Mouse (Mus musculus) kidney, embryonic 14.5 days (tissue): Measurements from ENCODE around the gene Gpr137c. TPM values are rescaled to one million over a fixed set of nuclear protein-coding genes. Genes with fewer than 3 reads are reported as not detected.
A peak's percentile ranks its signal among the peaks of the same experiment; 100 is the strongest.

Experiments
- ATAC-seq: fragments of 200-750 bp; cut with Nextera tagmentation; 2 replicates; pipeline ENCODE4 v1.8.0; 2017; ENCODE audit warnings: moderate number of reproducible peaks, mild to moderate bottlenecking, moderate TSS enrichment, moderate library complexity; ENCODE audit not compliant: low FRiP score, low TSS enrichment
- H3K27ac ChIP-seq: fragments of 300-500 bp; sonication (generic); 2 replicates; pipeline ENCODE4 v1.5.1; 2014; ENCODE audit warnings: low read depth, mild to moderate bottlenecking, low read length, moderate library complexity, mixed read lengths
- H3K27me3 ChIP-seq: fragments of 300-500 bp; sonication (generic); 2 replicates; pipeline ENCODE4 v1.6.1; 2014; ENCODE audit warnings: mild to moderate bottlenecking, low read length; ENCODE audit not compliant: control insufficient read depth, insufficient read depth
- H3K36me3 ChIP-seq: fragments of 300-500 bp; sonication (generic); 2 replicates; pipeline ENCODE4 v1.6.1; 2014; ENCODE audit warnings: low read length, mixed read lengths; ENCODE audit not compliant: control insufficient read depth, insufficient read depth
- H3K4me1 ChIP-seq: fragments of 300-500 bp; sonication (generic); 2 replicates; pipeline ENCODE4 v1.6.1; 2014; ENCODE audit warnings: low read length, mixed read lengths; ENCODE audit not compliant: control insufficient read depth, insufficient read depth
- H3K4me2 ChIP-seq: fragments of 300-500 bp; sonication (generic); replicated peaks from 2 replicates; pipeline ENCODE4 v1.6.1; 2014; ENCODE audit warnings: low read depth, mild to moderate bottlenecking, low read length
- H3K4me3 ChIP-seq: fragments of 300-500 bp; sonication (generic); 2 replicates; pipeline ENCODE4 v1.5.1; 2014; ENCODE audit warnings: mild to moderate bottlenecking, low read length
- H3K9ac ChIP-seq: fragments of 300-500 bp; sonication (generic); 2 replicates; pipeline ENCODE4 v1.6.1; 2014; ENCODE audit warnings: low read depth, mild to moderate bottlenecking, low read length, moderate library complexity
- H3K9me3 ChIP-seq: fragments of 300-500 bp; sonication (generic); 2 replicates; pipeline ENCODE4 v1.6.1; 2016; ENCODE audit warnings: low read length; ENCODE audit not compliant: control insufficient read depth
- WGBS: fragments of 180-500 bp; shearing (Covaris S2); extraction: QIAGEN DNeasy Blood & Tissue Kit; methylation state at CpG from one replicate; pipeline ENCODE4 v1.1.7; 2014; 5-methylcytosine and 5-hydroxymethylcytosine counted together
- polyA plus RNA-seq: library from polyadenylated mRNA; unstranded; fragments of >200 nt; fragmentation: Nextera tagmentation; extraction: Ambion mirVana; gene quantifications from 2 replicates; pipeline ENCODE4 v1.2.1, GENCODE M21; 2014

Gene Gpr137c
- polyA plus RNA-seq, 1 experiment from 2014 or later, result 2.3 TPM

DNA sequence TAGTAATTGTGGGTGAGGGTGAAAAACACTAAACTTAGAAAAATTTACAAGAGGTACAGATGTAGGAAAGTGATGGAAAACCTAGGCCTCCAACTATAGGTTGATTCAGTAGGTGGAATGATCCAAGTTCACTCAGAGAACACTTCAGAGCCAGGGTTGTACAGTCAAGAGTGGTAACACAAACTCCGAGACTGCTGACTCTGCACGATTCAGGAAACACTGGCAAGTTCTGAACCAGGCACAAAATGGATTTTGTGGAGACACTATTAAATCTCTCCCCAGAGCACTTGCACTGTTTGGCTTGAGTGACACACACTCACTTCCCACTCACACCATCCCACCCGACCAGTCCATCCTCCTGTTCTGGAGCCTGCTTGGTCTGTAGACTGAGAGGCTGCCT is 103.8 kb downstream of the Gpr137c start:
- 88% methylated on average over 3 of the region's 3 CpGs for WGBS
- H3K4me2 ChIP-seq, result no peak overlapping the region
- ATAC-seq, result no peak

DNA sequence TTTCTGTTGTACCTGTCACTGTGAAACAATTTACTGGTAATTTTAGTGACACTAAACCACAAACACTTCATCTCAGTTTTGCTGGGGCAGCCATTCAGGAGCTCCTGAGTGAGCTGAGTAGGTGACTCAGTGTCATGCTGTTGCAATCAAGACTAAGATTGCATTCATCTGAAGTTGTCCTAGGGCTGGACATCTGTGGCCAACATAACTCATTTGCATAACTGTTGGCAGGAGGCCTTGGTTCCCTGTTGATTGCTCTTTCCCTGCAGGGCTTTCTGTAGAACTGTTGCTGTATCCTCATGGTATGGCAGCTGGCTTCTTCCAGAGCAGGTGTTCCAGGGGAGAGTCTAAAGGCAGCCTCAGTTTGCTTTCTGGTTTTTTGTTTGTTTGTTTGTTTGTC is 106.0 kb downstream of the Gpr137c start:
- Histone ChIP-seq H3K9ac (no peak overlapping the region), H3K36me3 (no peaks in the 10 kb centered on the region), H3K9me3 (no peaks in the 10 kb centered on the region), H3K27ac (no peak overlapping the region), H3K27me3 (no peaks in the 10 kb centered on the region), H3K4me3 (no peak overlapping the region), H3K4me2 (no peak overlapping the region), H3K4me1 (no peaks in the 10 kb centered on the region)
- no peak for ATAC-seq

More for the DNA sequence above, 103.8 kb downstream of the Gpr137c start:
- Histone ChIP-seq H3K4me1 (no peaks in the 10 kb centered on the region), H3K27me3 (no peaks in the 10 kb centered on the region), H3K9ac (no peak overlapping the region), H3K4me3 (no peak overlapping the region), H3K27ac (no peak overlapping the region), H3K9me3 (no peaks in the 10 kb centered on the region), H3K36me3 (no peaks in the 10 kb centered on the region)

DNA sequence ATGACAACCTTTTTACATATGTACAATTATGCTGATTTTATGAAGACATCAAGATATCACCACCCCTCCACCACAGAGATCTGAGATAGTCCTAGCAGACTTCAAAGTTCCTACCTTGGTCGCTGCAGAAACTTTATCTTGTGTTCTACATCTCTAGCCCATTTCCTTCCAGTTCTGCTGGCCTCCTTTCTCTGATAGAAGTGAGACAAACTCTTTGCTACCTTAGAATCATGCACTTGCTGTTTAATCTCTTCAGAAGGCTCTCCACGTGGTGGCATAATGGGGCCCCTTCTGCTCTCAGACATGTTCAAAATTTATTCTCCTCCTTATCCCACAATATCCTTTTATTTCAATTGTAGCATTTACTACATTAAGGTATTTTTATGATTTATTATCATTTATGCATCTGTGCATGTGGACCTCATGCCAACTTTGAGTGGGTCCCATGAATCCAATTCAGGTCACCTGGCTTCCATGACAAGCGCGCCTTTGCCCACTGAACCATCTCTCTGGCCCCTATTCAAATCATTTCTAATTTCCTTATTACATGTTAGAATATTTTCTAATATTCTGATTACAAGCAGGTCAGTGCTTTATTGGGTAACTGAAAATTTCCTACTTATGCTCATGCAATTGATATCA is 108.7 kb downstream of the Gpr137c start:
- no peaks in the 10 kb centered on the region for H3K27me3 ChIP-seq
- peaks cover 4% of the 10 kb centered on the region; the same call in 1 of the 2 replicates for H3K4me1 ChIP-seq
- H3K9me3 ChIP-seq, result no peaks in the 10 kb centered on the region
- H3K9ac ChIP-seq, result no peak overlapping the region
- H3K4me3 ChIP-seq, result no peak overlapping the region
- H3K36me3 ChIP-seq, result peaks cover 14% of the 10 kb centered on the region
- no peak for ATAC-seq
- H3K4me2 ChIP-seq, result no peak overlapping the region
- H3K27ac ChIP-seq, result no peak overlapping the region
- WGBS, result 90% methylated on average over 4 of the region's 4 CpGs

DNA sequence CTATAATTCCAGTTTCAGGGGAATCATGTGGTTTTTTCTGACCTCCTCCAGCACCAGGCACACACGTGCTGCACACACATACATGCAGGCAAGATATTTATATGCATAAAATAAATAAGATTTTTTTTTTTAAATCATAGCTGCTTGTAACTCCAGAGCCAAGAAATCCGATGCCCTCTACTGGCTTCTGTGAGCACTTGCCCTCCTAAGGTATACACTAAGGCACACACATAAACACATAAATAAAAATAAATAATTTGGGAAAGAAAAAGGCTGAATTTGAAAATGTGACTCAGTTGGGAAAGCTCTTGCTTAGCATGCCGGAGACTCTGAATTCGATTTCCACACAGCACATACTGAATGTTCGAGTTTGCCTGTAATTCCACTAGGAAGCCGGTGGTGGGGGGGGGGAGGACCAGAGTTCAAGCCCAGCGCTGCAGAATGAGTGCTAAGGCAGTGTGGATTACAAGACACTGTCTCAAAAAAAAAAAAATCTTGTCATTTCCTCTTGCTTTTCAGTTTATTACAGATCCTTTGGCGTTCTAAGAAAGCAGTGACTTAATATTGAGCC is 109.6 kb downstream of the Gpr137c start:
- H3K9ac ChIP-seq, result no peak overlapping the region
- peaks cover 4% of the 10 kb centered on the region; the same call in 1 of the 2 replicates for H3K4me1 ChIP-seq
- 11% methylated on average over 8 of the region's 8 CpGs for WGBS
- no peaks in the 10 kb centered on the region for H3K9me3 ChIP-seq
- peak overlapping the region; percentile 46 for H3K4me2 ChIP-seq
- peak overlapping the region; percentile 83 for H3K4me3 ChIP-seq
- peaks cover 21% of the 10 kb centered on the region for H3K36me3 ChIP-seq
- no peak overlapping the region for H3K27ac ChIP-seq
- peak; percentile 9 for ATAC-seq
- H3K27me3 ChIP-seq, result no peaks in the 10 kb centered on the region

DNA sequence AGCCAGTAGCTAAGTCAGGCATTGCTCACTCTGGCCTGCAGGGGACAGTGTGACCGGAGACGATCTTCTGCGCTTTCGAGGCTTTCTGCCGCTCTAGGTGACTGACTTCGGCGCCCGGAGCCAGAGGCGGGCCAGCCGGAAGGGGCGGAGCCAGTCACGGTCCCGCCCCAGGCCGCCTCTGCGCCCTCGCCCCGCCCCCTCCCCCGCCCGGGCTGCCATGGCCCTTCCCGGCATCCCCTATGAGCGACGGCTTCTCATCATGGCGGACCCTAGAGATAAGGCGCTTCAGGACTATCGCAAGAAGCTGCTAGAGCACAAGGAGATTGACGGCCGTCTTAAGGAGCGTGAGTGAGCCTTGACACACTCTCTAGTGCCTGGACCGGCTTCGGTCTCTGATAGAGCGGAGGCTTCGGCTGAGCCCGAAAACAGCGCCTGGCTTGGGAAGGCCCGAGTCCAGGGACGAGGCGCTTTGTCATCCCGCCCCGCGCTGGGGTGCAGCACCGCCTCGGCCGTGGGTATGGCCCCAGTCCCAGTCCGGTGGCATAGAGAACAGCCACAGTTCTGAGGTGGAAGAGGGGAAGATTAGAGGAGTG is 110.2 kb downstream of the Gpr137c start, which contains the start of gene Psmc6:
Psmc6 (plus strand) TSS at position 200 of the 593 bp plus-strand sequence.
- Histone ChIP-seq H3K27ac (peak within 1 kb of the TSS; percentile 69; the same call in 1 of the 2 replicates), H3K9ac (peak within 1 kb of the TSS; percentile 91), H3K9me3 (no peaks in the 10 kb centered on the region), H3K4me2 (peak within 1 kb of the TSS; percentile 78), H3K4me1 (peaks cover 4% of the 10 kb centered on the region; the same call in 1 of the 2 replicates), H3K4me3 (peak within 1 kb of the TSS; percentile 83), H3K27me3 (no peaks in the 10 kb centered on the region), H3K36me3 (peaks cover 25% of the 10 kb centered on the region)
- ATAC-seq, result peak; percentile 98
- WGBS, result under 1% methylated on average over 44 of the region's 44 CpGs

Other genes with a start within 250 kb of the Gpr137c start
- gene Ptger2, start 231.5 kb upstream of the Gpr137c start, polyA plus RNA-seq, result 0.37 and 0.42 TPM in 2 replicates
- 8.6 and 14.2 TPM in 2 replicates for gene Txndc16, start 611 bp downstream of the Gpr137c start, polyA plus RNA-seq
- 16.0 and 30.3 TPM in 2 replicates for gene Ero1l, start 99.1 kb downstream of the Gpr137c start, polyA plus RNA-seq
- gene Psmc6, start 110.1 kb downstream of the Gpr137c start, polyA plus RNA-seq, result 198 and 227 TPM in 2 replicates
- gene Styx, start 131.4 kb downstream of the Gpr137c start, polyA plus RNA-seq, result 70.9 and 81.2 TPM in 2 replicates
- 56.3 and 74.5 TPM in 2 replicates for gene Gnpnat1, start 185.2 kb downstream of the Gpr137c start, polyA plus RNA-seq